Mouse (Mus musculus) sigmoid colon, adult 10 weeks (tissue): ENCODE data around the gene Orc1. TPM values are rescaled to one million over a fixed set of nuclear protein-coding genes. Genes with fewer than 3 reads are reported as not detected.

Source experiments
- polyA plus RNA-seq: library from polyadenylated mRNA; stranded (reverse); fragments of 350-450 nt; fragmentation: Illumina TruSeq; extraction: RNeasy Lipid Tissue Mini Kit (QIAGEN cat#74804); gene quantifications from one replicate; pipeline ENCODE4 v1.2.3, GENCODE M21; 2014; ENCODE audit warnings: low read depth, low replicate concordance

Orc1 gene
- 6.3 TPM for polyA plus RNA-seq

DNA sequence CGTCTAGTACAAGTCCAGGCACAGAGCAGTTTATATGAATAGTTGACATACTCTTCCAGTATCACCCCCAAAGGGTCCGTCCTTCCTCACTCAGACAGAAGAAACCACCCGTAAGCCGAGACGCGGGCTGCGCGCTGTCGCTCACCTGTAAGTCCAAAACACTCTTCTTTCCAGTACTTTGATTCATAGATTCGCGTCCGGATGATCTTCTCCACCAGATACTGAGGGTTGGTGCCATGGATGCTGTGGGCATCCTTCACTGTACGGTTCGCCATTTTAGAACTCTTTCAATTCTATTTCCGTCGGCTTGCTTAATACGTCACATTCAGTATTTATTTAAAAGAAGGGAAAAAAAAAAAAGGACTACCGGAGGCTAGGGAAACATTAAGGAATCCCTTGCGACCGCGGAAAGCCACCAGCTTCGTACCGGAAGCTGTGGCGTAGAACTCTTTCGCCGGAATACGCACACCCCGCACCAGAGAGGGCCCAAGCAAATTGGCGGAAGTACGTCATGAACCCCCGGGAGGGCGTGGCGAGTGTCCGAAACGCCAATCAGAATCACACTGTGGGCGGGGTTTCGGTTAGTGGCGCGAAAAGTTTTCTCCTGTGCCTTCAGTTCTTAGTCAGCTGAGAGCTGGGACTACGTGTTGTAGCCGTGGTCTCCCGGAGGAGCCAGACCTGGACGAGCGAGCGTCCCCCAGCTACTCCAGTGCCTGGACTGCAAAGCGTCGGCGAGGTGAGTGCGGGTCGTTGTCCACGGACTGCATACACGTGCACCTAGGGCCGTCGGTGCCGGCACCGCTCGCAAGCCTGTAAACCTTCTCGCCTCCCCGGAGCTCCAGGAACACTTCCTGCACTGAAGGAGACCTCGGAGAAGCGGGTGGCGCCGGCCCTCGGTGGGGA is at the start of gene Orc1, which contains the start of gene Prpf38a:
Gene Orc1 (plus strand): TSS at position 584 of the 903 bp plus-strand sequence.
Gene Prpf38a (minus strand): TSS at position 497 of the 903 bp plus-strand sequence.

DNA sequence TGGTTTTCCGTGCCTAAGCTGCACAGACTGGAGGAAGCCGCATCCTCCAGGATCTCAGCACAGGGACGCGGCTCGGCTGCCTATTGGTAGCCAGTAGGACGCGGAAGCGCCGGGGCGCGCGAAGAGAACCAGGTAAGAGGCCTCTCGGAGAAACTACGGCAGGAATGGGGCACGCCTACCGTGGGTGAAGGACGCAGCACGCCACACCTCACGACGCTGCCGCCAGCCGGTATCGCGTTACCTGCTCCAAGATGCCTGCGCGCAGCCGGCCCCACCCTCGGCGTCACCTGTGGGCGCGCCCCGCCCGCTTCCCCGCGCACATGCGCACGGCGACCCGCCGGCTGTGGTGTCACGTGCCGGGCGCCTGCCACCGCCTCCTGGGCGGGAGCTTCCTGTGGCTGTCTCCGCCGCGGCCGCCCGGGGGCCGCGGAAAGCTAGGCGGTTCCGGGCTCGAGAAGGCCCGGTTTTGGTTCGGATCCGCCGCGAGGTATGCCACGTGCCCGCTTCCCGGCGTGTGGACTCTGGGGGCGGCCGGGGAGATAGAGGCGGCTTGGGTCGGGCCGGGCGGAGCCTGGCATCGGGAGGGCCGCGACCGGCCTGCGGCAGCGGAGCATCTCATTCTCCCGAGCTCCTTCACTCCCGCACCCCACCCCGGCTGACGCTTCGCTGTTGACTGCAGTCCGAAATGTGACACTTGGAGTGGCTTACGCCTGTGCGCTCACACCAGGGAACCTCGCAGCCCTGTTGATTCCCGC is 40.5 kb downstream of the Orc1 start, which contains the start of gene Cc2d1b:
Gene Cc2d1b (plus strand): TSS at position 354 of the 755 bp plus-strand sequence.

Other genes with a start within 250 kb of the Orc1 start
- gene Shisal2a, start 196.1 kb upstream of the Orc1 start, polyA plus RNA-seq = not detected
- 0.82 TPM for gene Gpx7, start 172.5 kb upstream of the Orc1 start, polyA plus RNA-seq
- 62.6 TPM for gene Tut4, start 120.0 kb upstream of the Orc1 start, polyA plus RNA-seq
- gene Prpf38a, start 87 bp upstream of the Orc1 start, polyA plus RNA-seq = 68.6 TPM
- 64.3 TPM for gene Cc2d1b, start 40.5 kb downstream of the Orc1 start, polyA plus RNA-seq
- gene 3110021N24Rik, start 140.2 kb downstream of the Orc1 start, polyA plus RNA-seq = 1.7 TPM
- gene Zfyve9, start 201.4 kb downstream of the Orc1 start, polyA plus RNA-seq = 28.0 TPM